Mouse (Mus musculus): ENCODE data around the gene Rfwd3.

DNA sequence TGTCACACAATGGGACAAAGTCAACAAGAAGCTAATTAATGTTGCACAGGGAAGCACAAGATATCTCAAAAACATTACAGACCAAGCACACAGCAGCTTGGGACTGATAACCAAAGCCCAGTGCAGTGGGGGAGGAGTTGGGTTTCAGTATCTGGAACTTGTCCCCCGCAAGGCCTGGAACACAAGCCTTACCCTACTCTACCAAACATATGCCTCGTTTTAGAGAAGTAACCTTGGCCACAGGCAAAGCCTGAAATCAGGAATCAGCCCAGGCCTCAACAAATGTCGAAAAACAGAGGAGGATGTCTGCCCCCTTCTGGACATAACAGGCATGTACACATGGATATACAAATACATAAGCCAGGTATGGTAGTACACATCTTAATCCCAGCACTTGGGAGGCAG, 12.7 kb upstream of the Rfwd3 start:
- TF ChIP-seq CTCF (IDR thresholded peaks at IDR 0.05; ENCODE audit: control insufficient read depth, insufficient read depth, insufficient replicate concordance, low read depth, low read length) (no peak), POLR2A (IDR thresholded peaks at IDR 0.05; ENCODE audit: control insufficient read depth, low read depth, low read length) (no peak)
